Mouse (Mus musculus): Measurements from ENCODE around the gene Ubac1.

Ubac1 gene

DNA sequence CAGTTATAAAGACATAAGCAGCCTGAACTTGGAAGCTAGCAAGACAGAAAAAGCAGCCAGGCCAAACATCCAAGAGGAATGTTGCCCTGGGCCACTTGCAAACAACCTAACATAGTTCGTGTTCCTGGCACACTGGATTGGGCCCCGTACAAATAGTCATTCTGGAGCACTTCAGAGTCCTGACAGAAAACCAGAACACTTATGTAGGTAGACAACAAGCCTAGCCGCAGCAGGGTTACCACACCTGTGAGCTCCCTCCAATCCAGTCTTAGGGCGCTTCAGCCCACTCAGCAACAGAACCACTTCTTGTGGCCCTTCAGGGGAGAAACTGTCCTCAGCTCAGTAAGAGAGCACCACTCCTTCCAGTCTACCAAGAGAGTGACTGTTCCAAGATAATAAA, 52.2 kb downstream of the Ubac1 start:
- DNase-seq (ENCODE audit: low spot score): no peak

DNA sequence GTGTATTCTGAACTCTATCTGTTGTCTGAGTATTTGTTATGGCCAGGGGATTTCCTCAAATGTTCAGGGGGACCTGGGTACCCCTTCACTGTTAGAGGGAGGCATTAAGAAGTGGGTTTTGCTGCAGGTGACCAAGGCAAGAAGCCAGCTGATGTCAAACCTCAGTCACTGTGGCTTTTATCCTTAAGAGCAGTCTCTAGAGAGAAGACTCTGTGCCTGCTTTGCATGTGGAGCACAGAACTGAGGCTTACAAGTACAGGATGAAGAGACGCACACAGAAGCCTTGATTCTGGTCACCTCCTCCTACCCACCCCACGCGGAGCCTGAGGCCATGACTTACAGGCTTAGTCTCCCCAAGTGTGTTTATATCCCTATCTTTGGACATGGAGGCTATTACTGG, 72.3 kb downstream of the Ubac1 start:
- no peak for DNase-seq (ENCODE audit: low spot score)
